Mouse (Mus musculus) heart, adult 2 months (tissue): ENCODE results near the gene Lgals4.

Source experiments
- CTCF ChIP-seq: fragments of 200-600 bp; IDR thresholded peaks from 2 replicates; pipeline ENCODE4 v1.8.1; 2022; ENCODE audit warnings: antibody characterized with exemption, mild to moderate bottlenecking, moderate library complexity
- EP300 ChIP-seq: fragments of 200-500 bp; IDR thresholded peaks from 2 replicates; pipeline ENCODE4 v1.6.1; 2011; ENCODE audit warnings: low read depth, low read length, control low read depth; ENCODE audit not compliant: insufficient read depth

DNA sequence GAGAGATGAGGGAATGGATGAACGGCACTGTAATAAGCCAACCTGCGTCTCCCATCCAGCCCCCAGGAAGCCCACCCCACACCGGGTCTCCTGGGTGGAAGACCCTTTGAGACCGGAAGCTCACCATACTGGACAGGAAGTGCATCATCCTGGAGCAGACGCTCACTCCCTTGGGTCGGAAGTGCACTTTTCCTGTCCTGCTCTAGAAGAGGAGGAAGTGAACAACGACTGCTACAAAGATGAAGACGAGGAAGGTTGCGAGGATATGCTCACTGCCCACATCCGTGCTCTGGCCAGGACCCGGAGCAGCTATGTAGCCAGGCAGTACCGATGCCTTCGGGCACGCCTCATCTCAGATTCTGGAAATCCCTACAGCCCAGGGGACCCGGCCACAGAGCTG, 37.8 kb upstream of the Lgals4 start:
- no peak for TF ChIP-seq CTCF
- TF ChIP-seq EP300: 0 out of 2 replicates have a peak, but pooled peaks have one; percentile 47
